ENCODE assay signal across 20 mouse cellular contexts in genomic region chr14:122577816-122578215, GRCm38 (mm10). TPM values are rescaled to one million over a fixed set of nuclear protein-coding genes. Genes with fewer than 3 reads are reported as not detected.
A peak's percentile ranks its signal among the peaks of the same experiment; 100 is the strongest.
DNase-seq lines count a peak whose midpoint lies in the region; ATAC-seq and TF ChIP-seq lines count a peak whose summit lies in the region.
"Had no signal": no experiment of that assay in that cellular context is flagged by ENCODE, and none has a peak within 500 bp of the region (broad histone marks: within the 10 kb centered on the region; RNA-seq: fewer than 3 reads in every experiment).

No protein-coding gene starts in this region.

- no peak for ATAC-seq in lung, embryonic 14.5 days (ENCODE audit: insufficient read depth)
- peak; percentile 31; the same call in 1 of the 2 replicates for ATAC-seq in megakaryocyte progenitor cell, adult 5-6 weeks (replicated peaks; ENCODE audit: poor library complexity)
- ATAC-seq: forebrain, embryonic 15.5 days had no signal

- H3K36me3 ChIP-seq in heart, adult 2 months (ENCODE audit: control insufficient read depth, insufficient read depth, low read length), result no peaks in the 10 kb centered on the region
- no peaks in the 10 kb centered on the region for H3K36me3 ChIP-seq in lung, embryonic 14.5 days (ENCODE audit: insufficient read depth)
- H3K36me3 ChIP-seq in ES-E14 (ENCODE audit: control insufficient read depth, insufficient read depth, low read length, poor library complexity, severe bottlenecking), result no peaks in the 10 kb centered on the region
- H3K36me3 ChIP-seq: forebrain, embryonic 15.5 days; heart, embryonic 13.5 days; limb, embryonic 13.5 days; neural tube, embryonic 12.5 days had no signal

- H3K9me3 ChIP-seq in lung, embryonic 14.5 days (ENCODE audit: low read depth, low read length), result no peaks in the 10 kb centered on the region
- H3K9me3 ChIP-seq in ES-E14 (ENCODE audit: control insufficient read depth, insufficient read depth, low read depth, low read length), result no peaks in the 10 kb centered on the region
- H3K9me3 ChIP-seq: forebrain, embryonic 15.5 days; heart, embryonic 13.5 days; limb, embryonic 13.5 days; neural tube, embryonic 12.5 days had no signal

- TF ChIP-seq CTCF in heart, adult 2 months (IDR thresholded peaks at IDR 0.05), result peak; percentile 39
- TF ChIP-seq CTCF in lung, embryonic 14.5 days (IDR thresholded peaks at IDR 0.05; ENCODE audit: low read depth), result peak; percentile 33; the same call in 1 of the 2 replicates

- in situ Hi-C loops in ES-E14 (cut with MboI; ENCODE audit: low sequenced_read_pairs in 2 of 2, unreplicated experiment in 2 of 2), result no loop called here

- H3K4me1 ChIP-seq in heart, adult 2 months (ENCODE audit: control insufficient read depth, insufficient read depth, low read length), result peaks cover 1% of the 10 kb centered on the region; the same call in 1 of the 2 replicates
- H3K4me1 ChIP-seq in lung, embryonic 14.5 days (ENCODE audit: insufficient read depth), result no peaks in the 10 kb centered on the region
- no peaks in the 10 kb centered on the region for H3K4me1 ChIP-seq in ES-E14 (ENCODE audit: control insufficient read depth in 2 of 2, insufficient read depth in 2 of 2, low read length in 2 of 2, poor library complexity in 1 of 2)
- H3K4me1 ChIP-seq: hindbrain, embryonic 10.5 days; neural tube, embryonic 12.5 days had no signal

- H3K79me2 ChIP-seq in heart, adult 2 months (replicated peaks; ENCODE audit: control insufficient read depth, insufficient read depth, low read length), result no peaks in the 10 kb centered on the region

- H3K27ac ChIP-seq in heart, adult 2 months, result no peak overlapping the region
- no peak overlapping the region for H3K27ac ChIP-seq in lung, embryonic 14.5 days (ENCODE audit: low read depth)
- H3K27ac ChIP-seq in ES-E14 (ENCODE audit: insufficient read depth, low read depth, low read length, poor library complexity, severe bottlenecking), result no peak overlapping the region
- H3K27ac ChIP-seq: forebrain, embryonic 15.5 days; heart, embryonic 13.5 days; hindbrain, embryonic 10.5 days; limb, embryonic 13.5 days; neural tube, embryonic 12.5 days had no signal

- no peak overlapping the region for H3K9ac ChIP-seq in heart, adult 2 months (ENCODE audit: low read depth, low read length)
- no peak overlapping the region for H3K9ac ChIP-seq in lung, embryonic 14.5 days
- H3K9ac ChIP-seq in ES-E14 (ENCODE audit: insufficient read depth, low read depth, low read length, poor library complexity, severe bottlenecking), result no peak overlapping the region
- H3K9ac ChIP-seq: forebrain, embryonic 15.5 days; heart, embryonic 13.5 days; limb, embryonic 13.5 days; neural tube, embryonic 12.5 days had no signal

- intact Hi-C loops in heart, adult 2 months (cut with DNase I), result no loop called here

- no peak overlapping the region for H3K4me3 ChIP-seq in heart, adult 2 months
- H3K4me3 ChIP-seq in lung, embryonic 14.5 days (ENCODE audit: low read depth, low read length), result no peak overlapping the region
- H3K4me3 ChIP-seq in ES-E14 (ENCODE audit: insufficient read depth in 1 of 2, low read depth in 1 of 2, low read length in 2 of 2, poor library complexity in 1 of 2, severe bottlenecking in 1 of 2), result no peak overlapping the region
- H3K4me3 ChIP-seq: forebrain, embryonic 15.5 days; heart, embryonic 13.5 days; hindbrain, embryonic 10.5 days; limb, embryonic 13.5 days; neural tube, embryonic 12.5 days had no signal

- H3K27me3 ChIP-seq in heart, adult 2 months (ENCODE audit: control insufficient read depth, insufficient read depth, low read length), result no peaks in the 10 kb centered on the region
- no peaks in the 10 kb centered on the region for H3K27me3 ChIP-seq in lung, embryonic 14.5 days (ENCODE audit: insufficient read depth, low read length)
- H3K27me3 ChIP-seq: forebrain, embryonic 15.5 days; heart, embryonic 13.5 days; limb, embryonic 13.5 days; neural tube, embryonic 12.5 days had no signal

- TF ChIP-seq POLR2A in heart, adult 2 months (IDR thresholded peaks at IDR 0.05; ENCODE audit: insufficient read depth, low read depth, low read length), result no peak

- no peak for TF ChIP-seq EP300 in heart, adult 2 months (IDR thresholded peaks at IDR 0.05; ENCODE audit: insufficient read depth, low read depth, low read length)

- H3K4me2 ChIP-seq in lung, embryonic 14.5 days, result no peak overlapping the region
- H3K4me2 ChIP-seq: forebrain, embryonic 15.5 days; heart, embryonic 13.5 days; limb, embryonic 13.5 days; neural tube, embryonic 12.5 days had no signal

- WGBS in heart, adult 2 months, result 92% methylated on average over 4 of the region's 4 CpGs
- WGBS in lung, embryonic 14.5 days, result 82% methylated on average over 4 of the region's 4 CpGs

- no peak for DNase-seq in heart, adult 2 months
- DNase-seq in heart, adult 9 months (ENCODE audit: low spot score in 2 of 2), result no peak
- no peak for DNase-seq in lung, embryonic 14.5 days
- DNase-seq in lung, postnatal 25 days (ENCODE audit: low spot score), result no peak
- DNase-seq in ES-E14 (ENCODE audit: low read depth, low spot score), result peak; percentile 25
- no peak for DNase-seq in cerebellum, adult 8-10 months
- DNase-seq in frontal cortex, postnatal 25 days (ENCODE audit: low spot score in 2 of 2), result no peak
- DNase-seq: adrenal gland, adult 8-10 months; B cell, adult 2 months; gastrocnemius, postnatal 14 days; kidney, adult 18-20 months; lung, postnatal 14 days; midbrain, embryonic 14.5 days; right cerebral cortex, postnatal 4 days had no signal

TF ChIP-seq in ES-E14, 5 proteins besides CTCF, POLR2A, EP300 and RAD21:
- TF ChIP-seq ZC3H11A (IDR thresholded peaks at IDR 0.05; ENCODE audit: borderline replicate concordance, low read depth, low read length), result peak; percentile 58; the same call in 1 of the 2 replicates
- TF ChIP-seq HCFC1 (IDR thresholded peaks at IDR 0.05; ENCODE audit: borderline replicate concordance, insufficient read depth, low read length), result no peak

RNA-seq across cellular contexts. Expression of gene Pcca, which starts 43.7 kb away (rescaled TPM):
- 100 to 1,000 TPM in 1 of 2 experiments, 10 to 100 TPM in 1; 86.0 to 102 TPM for total RNA-seq in heart, adult 2 months (2021)
- polyA plus RNA-seq in heart, adult 2 months (2012; rRNA removed), result 38.6 and 68.0 TPM in 2 replicates
- 23.0 and 23.8 TPM in 2 replicates for polyA plus RNA-seq in lung, embryonic 14.5 days (2014; fragmentation: Nextera tagmentation; extraction: Ambion mirVana)
- 12.3 and 26.7 TPM in 2 replicates for total RNA-seq in ES-E14 (2012; rRNA removed)
- 57.9 and 81.2 TPM in 2 replicates for total RNA-seq in megakaryocyte progenitor cell, adult 5-6 weeks (2015)
- total RNA-seq in megakaryocyte progenitor cell, adult 5-6 weeks (2017), result 38.7 and 72.6 TPM in 2 replicates
